Mouse (Mus musculus) right cerebral cortex, postnatal 4 days (tissue): ENCODE results near the gene Unc5a.

Experiments
- DNase-seq: peaks from one replicate; pipeline ENCODE4 v3.0.0-alpha.2; 2022

The Unc5a gene

DNA sequence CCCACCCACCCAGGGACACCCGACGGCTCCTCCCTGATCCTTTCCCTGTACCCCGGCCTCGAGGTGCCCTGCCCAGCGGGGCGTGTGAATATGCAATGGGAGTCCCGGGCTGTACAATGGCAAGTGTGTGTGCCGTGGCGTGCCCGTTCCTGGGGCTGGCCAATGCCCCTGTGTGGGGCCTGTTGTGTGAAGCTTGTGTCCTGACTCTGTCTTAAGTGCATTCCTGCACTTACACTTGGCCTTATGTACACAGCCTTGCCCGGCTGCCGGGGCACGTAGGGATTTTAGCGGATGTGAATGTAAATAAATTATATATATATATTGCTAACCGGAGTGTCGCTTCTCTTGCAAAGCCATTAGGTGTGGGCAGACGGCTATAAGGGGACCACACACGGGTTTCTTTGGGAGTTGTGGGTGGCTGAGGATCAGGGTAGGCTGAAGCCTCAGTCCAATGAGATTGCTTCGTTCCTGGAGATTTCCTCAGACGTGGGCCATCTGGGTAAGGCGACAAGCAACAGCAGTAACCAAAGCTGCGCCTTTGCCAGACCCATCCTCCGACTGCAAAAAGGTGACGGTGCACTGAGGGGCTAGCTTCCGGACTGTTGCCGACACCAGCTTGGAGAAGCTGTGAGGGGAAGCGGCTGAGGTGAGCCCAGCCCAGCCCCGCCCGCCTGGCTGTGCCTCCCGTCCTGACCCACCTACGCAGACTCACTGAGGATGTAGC lies 56.6 kb downstream of the Unc5a start:
- DNase-seq: no peak

DNA sequence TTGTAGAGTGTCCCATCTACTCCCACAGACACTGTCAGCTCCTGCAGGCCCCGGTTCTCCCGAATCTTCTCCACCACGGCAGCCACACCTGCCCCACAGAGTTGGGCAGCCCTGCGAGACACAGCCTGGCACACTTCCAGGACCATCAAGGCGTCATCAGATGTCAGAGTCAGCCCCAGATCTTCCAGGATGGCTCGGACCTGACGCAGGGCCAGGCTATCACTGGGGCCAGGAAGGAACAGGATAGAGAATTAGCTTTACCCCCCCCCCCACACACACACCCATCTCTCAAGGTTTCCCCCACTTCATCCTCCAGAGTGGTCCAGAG lies 57.2 kb downstream of the Unc5a start:
- DNase-seq: no peak

DNA sequence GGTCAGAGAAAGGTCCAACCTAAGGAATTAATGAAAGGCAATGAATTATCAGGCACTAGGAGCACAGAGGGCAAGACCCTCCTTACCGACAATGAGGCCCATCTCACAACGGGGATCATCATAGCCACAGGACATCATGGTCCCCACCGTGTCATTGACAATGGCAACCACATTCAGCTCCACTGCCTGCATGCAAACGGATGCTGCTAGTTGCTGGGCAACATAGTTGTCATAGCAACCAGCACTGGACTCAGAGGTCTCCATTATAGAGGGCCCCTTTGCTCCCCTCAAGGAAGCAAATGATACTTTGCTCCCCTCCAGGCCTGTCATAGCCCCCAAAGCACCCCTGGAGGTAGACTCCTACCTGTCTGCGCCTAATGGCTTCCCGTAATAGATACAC lies 59.4 kb downstream of the Unc5a start:
- peak; percentile 22 for DNase-seq

DNA sequence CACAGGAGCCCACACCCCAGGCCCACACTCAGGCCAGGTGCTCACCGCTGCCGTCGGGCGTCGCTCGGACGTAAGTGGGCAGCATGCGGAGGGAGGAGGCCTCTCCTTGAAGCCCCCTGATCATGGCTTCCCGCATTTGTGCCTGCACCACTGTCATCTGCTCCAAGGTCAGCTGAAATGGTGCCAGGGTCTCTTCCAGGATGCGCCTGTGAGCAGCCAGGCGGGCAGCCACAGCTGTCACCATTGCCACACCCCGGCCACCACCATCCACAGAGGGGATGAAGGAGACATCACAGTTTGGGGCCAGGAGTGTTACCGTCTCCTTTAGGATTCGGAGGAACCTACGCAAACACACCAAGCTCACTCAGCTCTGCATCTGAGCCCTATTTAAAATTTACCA lies 61.9 kb downstream of the Unc5a start:
- no peak for DNase-seq

DNA sequence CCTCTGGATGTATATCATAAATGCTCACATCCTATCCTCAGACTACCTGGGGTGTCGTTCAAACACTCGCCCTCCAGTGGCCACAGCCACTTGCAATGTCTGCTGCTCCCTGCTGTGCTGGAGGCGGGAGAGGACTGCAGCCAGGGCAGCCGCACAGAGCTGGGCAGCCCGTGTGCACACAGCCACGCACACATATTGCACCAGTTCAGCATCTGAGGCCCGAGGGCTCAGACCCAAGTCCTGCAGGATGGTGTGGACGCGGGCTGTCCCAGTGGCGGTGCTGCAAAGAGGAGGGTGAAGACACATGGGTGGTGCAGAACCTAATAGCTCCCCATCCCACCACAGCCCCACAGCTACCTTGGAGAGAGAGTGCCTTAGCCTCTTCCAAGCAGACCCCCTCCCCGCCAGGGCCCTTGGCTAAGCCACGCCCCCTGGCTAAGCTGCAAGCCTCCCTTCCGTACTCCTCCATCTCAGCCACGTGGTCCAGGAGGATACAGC lies 62.8 kb downstream of the Unc5a start:
- DNase-seq: peak; percentile 15

- DNase-seq: no peak
Observed at GRCm38 (mm10) chr13:55013702-55014344, 64.6 kb downstream of the Unc5a start.

DNA sequence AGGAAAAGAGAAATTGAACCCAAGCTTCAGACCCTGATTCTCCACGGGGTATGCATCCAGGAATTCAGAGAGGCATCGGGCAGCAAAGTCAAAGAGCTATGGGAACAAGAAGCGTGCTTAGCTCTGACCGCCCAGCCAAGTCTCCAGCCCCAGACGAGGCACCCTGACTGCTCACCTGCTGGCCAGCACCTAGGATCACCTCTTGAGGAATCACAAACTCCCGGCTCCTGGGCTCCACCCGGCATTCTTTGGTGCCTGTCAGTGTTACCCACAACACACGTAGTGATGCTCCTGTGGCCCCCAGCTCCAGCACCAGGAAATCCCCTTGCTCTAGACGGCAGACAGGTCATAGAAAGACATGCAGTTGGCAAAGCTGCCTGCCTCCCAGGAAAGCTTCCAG lies 65.2 kb downstream of the Unc5a start:
- DNase-seq: no peak

GRCm38 (mm10) chr13:55017154-55017897 lies 68.1 kb downstream of the Unc5a start:
- no peak for DNase-seq

DNA sequence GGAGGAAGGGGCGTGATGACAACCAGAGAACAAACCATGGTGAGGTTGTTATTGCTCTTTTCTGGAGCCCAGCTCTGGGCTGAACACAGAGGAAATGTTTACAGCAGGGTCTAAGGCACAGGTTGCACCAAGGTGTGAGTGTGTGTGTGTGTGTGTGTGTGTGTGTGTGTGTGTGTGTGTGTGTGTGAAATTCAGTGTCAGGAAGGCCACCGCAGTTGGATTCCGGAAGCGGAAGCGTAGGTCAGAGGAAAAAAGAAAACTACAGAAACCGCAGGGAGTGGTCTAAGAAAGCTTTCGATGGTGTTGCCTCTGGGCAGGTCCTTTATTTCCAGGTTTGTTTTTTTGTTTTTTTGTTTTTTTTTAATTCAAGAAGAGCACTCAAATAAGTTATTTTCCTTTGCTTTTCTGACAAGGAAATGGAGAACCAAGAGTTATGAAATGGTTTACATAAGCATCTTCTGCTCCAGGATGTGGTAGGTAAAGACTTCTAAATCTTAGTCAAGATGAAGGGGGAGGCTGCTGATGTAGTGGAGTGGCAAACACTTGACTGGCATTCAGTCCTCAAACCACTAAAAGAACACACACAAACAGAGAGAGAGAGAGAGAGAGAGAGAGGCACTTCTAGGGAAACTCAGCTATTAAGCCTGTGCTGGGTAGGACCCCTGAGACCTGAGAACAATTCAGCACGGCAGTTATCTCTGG lies 68.8 kb downstream of the Unc5a start:
- DNase-seq: no peak

- no peak for DNase-seq
Observed at GRCm38 (mm10) chr13:55018700-55019099, 69.5 kb downstream of the Unc5a start.

GRCm38 (mm10) chr13:55019181-55019580 lies 70.0 kb downstream of the Unc5a start:
- DNase-seq: no peak

DNA sequence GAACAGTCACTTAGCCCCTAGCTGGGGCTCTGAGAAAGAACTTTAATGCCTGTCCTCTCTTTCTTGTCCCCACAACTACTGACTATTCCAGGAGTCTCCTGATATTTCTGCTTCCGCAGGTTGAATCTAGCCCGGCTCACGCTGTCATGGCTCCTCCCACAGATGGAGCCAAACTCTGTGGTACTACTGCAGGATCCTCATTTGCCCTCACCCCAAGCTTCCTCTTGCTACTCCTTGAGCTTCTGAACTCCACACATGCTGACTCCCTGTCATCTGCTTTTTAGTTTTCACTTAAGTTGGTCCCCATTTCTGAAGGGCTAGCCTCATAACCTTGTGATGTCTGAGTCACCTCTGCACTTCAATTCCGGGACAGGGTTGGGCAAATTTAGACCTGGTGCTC lies 70.8 kb downstream of the Unc5a start:
- no peak for DNase-seq

DNA sequence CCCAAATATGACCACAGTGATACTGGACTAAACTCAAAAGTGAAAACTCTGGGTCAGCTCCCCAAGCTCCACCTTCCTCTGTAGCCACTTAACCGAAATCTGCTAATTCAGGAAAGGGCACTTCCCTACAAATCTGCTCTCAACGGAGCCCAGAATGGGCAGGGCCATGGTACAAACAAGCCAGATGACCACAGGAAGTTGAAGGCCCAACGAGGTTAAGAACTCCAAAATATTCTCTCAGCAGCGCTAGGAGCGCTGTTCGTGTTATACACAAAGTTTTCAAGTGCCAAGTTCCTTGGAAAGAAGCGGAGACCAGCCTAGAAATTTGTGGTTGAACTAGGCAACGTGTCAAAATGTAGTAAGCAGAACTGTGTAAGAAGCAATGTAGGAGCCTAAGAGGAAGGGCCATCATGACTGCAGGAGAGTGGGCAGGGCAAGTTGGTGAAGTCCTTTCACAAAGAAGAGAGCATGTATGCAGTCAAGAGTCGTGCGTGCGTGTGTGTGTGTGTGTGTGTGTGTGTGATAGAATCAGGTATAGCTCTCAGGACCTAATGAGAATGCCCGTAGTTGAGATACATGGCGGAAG lies 72.1 kb downstream of the Unc5a start, which contains the start of gene Hk3:
Hk3 (minus strand) TSS at position 192 of the 586 bp plus-strand sequence.
- no peak for DNase-seq

DNA sequence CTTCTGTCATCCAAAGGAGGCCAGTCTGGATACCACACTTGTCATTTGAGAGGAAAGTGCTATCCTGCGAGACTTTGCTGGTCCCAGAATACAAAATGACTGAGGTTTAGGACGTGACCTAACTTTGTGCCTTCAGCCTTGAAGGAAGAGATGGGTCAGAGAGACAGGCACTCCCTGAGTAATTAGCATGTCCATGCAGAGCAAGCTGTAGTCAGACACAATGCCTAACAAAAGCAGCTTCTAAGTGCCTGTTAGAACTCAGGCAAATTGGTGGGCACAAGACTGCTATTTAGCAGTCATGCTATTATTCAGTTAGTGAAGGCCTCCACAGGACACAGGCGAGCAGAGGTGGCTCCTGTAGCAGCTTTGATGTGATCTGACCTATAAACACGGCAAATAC lies 73.0 kb downstream of the Unc5a start:
- no peak for DNase-seq

DNA sequence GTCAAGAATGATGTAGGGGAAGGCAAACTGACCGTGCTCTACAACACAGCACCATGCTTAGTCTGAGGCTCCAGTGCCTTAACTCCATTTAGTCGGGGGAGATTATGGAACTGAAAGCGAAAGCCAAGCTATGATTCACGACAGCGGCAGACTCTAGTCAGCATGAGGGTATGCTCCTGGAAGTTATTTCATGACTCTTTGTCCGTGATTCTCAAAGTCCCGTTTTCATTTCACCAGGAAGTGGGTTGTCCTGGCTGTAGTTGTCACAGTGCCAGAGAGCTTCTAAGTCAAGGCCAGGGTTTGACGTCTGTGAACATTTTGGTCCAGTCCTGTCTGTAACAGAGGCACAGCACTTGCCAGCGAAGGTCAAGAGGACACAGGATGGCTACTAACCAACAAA lies 73.5 kb downstream of the Unc5a start:
- DNase-seq: no peak

DNA sequence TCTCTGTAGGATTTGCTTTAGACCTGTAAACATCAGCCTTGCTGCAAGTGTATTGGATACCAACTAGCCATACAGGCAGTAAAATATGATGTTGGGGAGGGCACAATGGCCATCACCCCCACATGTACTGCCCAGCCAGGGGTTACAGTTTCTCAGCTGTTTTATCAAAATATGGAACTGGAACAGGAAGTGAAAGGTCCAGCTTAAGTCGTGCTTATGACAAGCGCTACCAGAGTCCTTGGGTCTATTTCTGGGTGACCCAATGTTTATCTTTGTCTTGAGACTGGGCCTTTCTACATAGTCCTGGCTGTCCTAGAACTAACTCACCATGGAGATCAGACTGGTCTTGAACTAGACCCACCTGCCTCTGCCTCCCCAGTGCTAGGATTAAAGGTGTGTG lies 75.0 kb downstream of the Unc5a start:
- no peak for DNase-seq

GRCm38 (mm10) chr13:55040016-55040415 lies 90.8 kb downstream of the Unc5a start:
- no peak for DNase-seq

DNA sequence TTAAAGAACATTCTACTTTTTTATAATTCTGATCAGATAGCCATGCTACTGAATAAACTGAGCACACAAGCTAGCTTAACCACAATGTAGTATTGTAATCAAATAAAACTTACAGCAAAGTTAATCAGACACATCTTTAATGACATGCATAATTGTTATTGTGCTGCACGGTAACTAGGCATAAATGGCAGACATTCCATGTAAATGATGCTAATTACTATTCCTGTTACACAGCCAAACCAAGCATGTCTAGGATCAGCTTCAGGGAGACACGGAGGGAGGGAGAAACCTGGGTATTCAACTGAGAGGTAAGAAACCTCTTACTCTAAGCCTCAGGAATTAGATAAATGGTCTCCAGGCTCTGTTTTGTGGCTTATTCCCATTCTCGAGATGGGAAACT lies 98.5 kb downstream of the Unc5a start:
- DNase-seq: no peak
